Mouse (Mus musculus) cortical plate, adult 2 months (tissue): ENCODE measurements around the gene Gm4491. TPM values are rescaled to one million over a fixed set of nuclear protein-coding genes. Genes with fewer than 3 reads are reported as not detected.
"Not testable (repeated sequence)": the region's sequence is repeated elsewhere in the genome, so short reads cannot be mapped to it uniquely, and the experiment has no call there.

Source experiments
- H3K27ac ChIP-seq: fragments of 200-500 bp; 2 replicates; pipeline ENCODE4 v1.5.1; 2012; ENCODE audit warnings: low read length, control low read depth, inconsistent platforms; ENCODE audit not compliant: insufficient read depth
- H3K4me1 ChIP-seq: fragments of 200-500 bp; 2 replicates; pipeline ENCODE4 v1.6.1; 2011; ENCODE audit warnings: low read length; ENCODE audit not compliant: control insufficient read depth, insufficient read depth
- H3K4me3 ChIP-seq: fragments of 200-500 bp; 2 replicates; pipeline ENCODE4 v1.5.1; 2011; ENCODE audit warnings: mild to moderate bottlenecking, low read length, control low read depth; ENCODE audit not compliant: insufficient read depth
- CTCF ChIP-seq: fragments of 200-500 bp; IDR thresholded peaks from 2 replicates; pipeline ENCODE4 v1.5.1; 2011; ENCODE audit warnings: mild to moderate bottlenecking, control low read depth, low read length; ENCODE audit not compliant: insufficient read depth; ENCODE audit errors: extremely low read depth
- POLR2A ChIP-seq: fragments of 200-500 bp; IDR thresholded peaks from 2 replicates; pipeline ENCODE4 v1.6.1; 2011; ENCODE audit warnings: mild to moderate bottlenecking, low read length, control low read depth; ENCODE audit not compliant: insufficient read depth; ENCODE audit errors: extremely low read depth
- polyA plus RNA-seq: library from polyadenylated mRNA; depleted of rRNA; stranded (reverse); fragments of >200 nt; gene quantifications from 2 replicates; pipeline ENCODE4 v1.2.3, GENCODE M21; 2012; rRNA removed

The Gm4491 gene
- polyA plus RNA-seq, 1 experiment = 0.90 TPM

DNA sequence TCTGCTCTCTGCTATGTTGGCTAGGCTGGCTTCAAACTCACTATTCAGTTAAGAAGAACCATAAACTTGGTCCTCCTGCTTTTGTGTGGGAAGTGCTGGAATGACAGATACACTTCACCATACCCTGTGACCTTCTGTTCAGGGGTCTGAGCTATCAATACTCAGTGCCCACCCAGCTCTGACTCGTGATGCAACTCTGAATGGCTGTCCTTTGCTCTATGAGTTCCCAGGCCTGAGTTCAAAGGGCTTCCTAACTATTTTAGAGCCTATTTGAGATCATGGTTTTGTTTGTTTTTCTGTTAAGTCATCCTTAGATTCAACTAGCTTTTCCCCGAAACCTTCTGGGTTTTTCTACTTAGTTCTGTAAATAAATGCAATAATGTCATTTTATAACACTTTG lies 25.7 kb downstream of the Gm4491 start:
- H3K4me3 ChIP-seq = no peak overlapping the region
- TF ChIP-seq POLR2A (no peak), CTCF (no peak)
- H3K27ac ChIP-seq = no peak overlapping the region
- no peaks in the 10 kb centered on the region for H3K4me1 ChIP-seq

DNA sequence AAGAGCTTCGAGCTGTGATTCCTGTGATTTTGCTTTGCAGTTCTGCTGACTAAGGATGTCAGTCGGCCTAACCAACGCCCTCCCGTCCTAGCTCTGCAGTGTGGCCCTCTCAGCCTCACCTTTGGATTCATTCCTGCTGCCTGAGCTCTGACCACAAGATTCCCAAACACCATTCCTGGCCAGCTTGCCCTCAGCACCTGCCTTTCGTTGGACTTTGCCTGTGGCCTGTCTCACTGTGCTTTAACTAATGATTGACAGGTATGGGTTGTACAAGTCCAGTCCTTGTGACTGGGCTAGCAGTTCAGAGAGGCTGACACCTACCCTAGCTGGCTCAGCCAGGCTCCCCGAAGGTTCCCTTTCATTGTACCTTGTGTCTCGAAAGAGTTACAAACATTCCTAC lies 26.6 kb downstream of the Gm4491 start:
- no peak overlapping the region for H3K4me3 ChIP-seq
- no peak for TF ChIP-seq CTCF
- no peak overlapping the region for H3K27ac ChIP-seq
- no peaks in the 10 kb centered on the region for H3K4me1 ChIP-seq

DNA sequence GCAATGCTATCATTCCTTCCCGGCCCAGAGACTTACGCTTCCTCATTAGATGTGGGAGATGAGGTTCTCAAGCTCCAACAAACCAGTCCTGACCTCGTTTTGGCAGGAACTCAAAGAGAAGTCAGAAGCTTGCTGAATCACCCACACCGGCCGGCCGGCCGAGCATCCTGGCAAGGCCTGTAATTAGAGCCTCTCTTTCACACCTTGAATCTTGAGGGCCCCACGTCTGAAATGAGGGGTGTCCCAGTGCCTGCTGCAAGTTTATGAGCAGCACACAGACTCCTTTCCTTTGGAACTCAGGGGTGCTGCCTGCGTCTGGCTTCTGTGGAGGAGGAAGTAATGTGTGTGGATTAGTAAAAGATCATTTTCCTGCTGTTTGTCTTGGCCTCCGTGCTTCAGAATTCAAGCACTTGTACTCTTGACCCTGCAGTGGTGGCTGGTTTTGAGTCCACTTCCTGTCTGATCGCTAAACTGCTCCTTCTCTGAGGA lies 31.5 kb downstream of the Gm4491 start:
- no peak overlapping the region for H3K27ac ChIP-seq
- H3K4me3 ChIP-seq = no peak overlapping the region
- TF ChIP-seq CTCF = no peak
- TF ChIP-seq POLR2A = no peak
- no peaks in the 10 kb centered on the region for H3K4me1 ChIP-seq

DNA sequence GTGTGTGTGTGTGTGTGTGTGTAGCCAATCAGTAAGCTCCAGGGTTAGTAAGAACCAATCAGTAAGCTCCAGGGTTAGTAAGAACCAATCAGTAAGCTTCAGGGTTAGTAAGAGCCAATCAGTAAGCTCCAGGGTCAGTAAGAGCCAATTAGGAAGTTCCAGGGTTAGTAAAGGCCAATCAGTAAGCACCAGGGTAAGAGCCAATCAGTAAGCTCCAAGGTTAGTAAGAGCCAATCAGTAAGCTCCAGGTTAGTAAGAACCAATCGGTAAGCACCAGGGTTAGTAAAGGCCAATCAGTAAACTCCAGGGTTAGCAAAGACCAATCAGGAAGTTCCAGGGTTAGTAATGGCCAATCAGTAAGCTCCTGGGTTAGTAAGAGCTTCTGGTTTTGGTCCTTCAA lies 32.8 kb downstream of the Gm4491 start:
- Histone ChIP-seq H3K27ac (no peak overlapping the region), H3K4me1 (no peaks in the 10 kb centered on the region), H3K4me3 (no peak overlapping the region)
- no peak for TF ChIP-seq CTCF
- no peak for TF ChIP-seq POLR2A

DNA sequence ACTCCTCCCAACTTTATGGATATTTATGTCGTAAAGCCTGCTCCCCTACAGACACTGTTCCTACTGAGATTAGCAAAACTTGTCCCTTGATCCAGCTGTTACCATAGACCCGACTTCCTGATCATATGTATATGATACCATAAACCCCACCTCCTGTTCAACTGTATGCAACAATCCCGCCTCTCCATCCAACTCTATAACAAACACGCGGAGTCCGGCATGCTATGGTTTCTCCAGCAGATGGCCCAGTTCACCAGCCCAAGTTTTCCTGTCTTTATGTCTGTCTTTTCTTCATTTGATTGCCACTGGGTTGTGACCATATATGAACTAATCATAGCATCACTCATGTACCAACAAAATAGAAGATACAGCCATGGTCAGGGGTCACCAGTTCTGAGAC lies 40.1 kb downstream of the Gm4491 start:
- H3K4me1 ChIP-seq = no peaks in the 10 kb centered on the region
- TF ChIP-seq CTCF (no peak), POLR2A (no peak)
- H3K4me3 ChIP-seq = no peak overlapping the region
- no peak overlapping the region for H3K27ac ChIP-seq

DNA sequence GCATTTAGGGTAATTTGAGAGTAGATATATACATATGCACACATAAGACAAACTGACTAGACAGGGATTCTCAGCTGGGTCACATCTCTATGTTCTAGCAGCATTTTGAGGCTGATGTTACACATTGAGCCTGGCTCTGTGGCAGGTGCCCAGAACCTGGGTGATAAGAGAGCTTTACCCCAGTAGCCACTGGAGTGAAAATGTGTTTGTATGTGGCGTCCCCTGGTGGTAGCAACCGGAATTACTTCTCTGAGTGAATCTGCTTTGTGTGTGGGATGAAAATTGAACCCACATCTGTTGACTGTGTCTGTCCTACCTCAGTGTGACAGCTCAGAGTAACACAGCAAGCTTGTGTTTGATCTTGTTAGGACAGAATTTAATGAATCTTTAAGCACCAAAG lies 45.8 kb downstream of the Gm4491 start:
- not testable (repeated sequence) for H3K4me3 ChIP-seq, H3K4me1 ChIP-seq, H3K27ac ChIP-seq
- TF ChIP-seq CTCF = peak; percentile 52

DNA sequence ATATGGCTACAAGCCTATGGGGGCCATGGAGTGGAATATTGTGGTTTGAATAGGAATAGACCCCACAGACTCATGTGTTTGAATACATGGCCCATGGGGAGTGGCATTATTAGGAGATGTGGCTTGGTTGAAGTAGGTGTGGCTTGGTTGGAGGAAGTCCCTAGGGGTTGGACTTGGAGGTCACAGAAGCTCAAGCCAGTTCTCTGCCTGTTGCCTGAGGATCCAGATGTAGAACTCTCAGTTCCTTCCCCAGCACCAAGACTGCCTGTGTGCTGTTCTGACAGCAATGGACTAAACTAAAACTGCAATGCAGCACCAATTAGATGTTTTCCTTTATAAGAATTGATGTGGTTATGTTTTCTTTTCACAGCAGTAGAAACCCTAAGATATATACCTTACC lies 49.6 kb downstream of the Gm4491 start:
- Histone ChIP-seq H3K4me3 (no peak overlapping the region), H3K27ac (no peak overlapping the region), H3K4me1 (no peaks in the 10 kb centered on the region)
- no peak for TF ChIP-seq CTCF
- TF ChIP-seq POLR2A = no peak

Other genes starting within 250 kb of the Gm4491 start
- gene Zmym2, start 229.2 kb downstream of the Gm4491 start, polyA plus RNA-seq = 40.7 and 41.8 TPM in 2 replicates
- gene Gja3, start 57.8 kb downstream of the Gm4491 start, polyA plus RNA-seq = 0.06 and 0.09 TPM in 2 replicates
- gene Gjb2, start 11.2 kb downstream of the Gm4491 start, polyA plus RNA-seq = 9.7 and 12.0 TPM in 2 replicates
- gene Gjb6, start 17.7 kb upstream of the Gm4491 start, polyA plus RNA-seq = 101 and 109 TPM in 2 replicates